Mouse (Mus musculus) right cerebral cortex, postnatal 14 days (tissue): ENCODE measurements around the gene Hsf4.

ENCODE experiments used
- DNase-seq: peaks from one replicate; pipeline ENCODE4 v3.0.0; 2022

The Hsf4 gene

DNA sequence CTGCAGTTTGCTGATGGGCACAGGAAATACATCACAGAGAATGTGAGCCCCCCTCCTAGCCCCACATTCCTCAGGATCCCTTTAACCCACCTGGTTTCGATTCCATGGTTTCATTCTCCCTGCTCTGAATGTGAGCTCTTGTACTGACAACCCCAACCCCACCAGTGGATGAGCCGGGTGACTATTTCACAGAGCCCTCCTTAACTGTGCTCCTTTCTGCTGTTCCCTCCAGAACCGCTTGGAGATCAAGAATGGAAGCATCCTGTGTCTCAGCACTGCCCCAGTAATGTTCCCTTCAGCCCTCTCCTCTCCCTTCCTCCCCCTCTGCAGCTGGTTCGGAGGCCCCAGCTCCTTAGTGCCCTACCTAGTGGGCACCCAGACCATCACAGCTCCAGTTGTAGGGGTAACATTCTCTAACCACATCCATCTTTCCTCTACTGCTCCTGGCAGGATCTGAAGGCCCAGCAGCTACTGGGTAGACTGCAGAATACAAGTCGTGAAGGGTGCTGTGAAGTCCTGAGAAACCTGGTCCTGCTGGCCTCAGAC lies 36.6 kb downstream of the Hsf4 start:
- DNase-seq: no peak

DNA sequence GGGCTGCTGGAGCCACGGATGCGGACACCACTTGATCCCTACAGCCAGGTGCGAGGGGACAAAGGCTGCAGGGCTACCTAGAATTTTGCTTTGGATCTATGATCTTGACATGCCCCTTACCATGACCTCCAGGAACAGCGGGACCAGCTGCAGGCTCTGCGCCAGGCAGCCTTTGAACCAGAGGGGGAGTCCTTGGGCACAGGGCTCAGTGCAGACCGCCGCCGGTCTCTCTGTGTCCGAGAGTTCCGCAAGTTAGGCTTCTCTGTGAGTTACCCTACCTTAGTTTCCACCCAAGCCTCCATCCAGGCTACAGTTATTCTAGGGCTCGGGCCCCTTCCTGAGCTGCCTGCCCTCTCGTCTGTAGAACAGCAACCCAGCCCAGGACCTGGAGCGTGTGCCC lies 38.1 kb downstream of the Hsf4 start:
- DNase-seq: no peak

DNA sequence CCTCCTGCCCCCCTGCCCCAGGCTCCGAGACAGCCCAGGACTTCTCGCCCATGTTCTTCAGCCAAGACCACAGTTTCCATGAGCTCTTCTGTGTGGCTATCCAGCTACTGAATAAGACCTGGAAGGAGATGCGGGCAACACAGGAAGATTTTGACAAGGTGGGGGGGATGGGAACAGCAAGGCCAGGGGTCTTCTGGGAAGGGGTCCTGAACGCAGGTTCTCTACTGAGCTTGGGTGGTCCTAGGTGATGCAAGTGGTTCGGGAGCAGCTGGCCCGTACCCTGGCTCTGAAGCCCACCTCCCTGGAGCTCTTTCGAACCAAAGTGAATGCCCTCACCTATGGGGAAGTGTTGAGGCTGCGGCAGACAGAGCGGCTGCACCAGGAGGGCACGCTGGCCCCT lies 38.8 kb downstream of the Hsf4 start:
- no peak for DNase-seq

DNA sequence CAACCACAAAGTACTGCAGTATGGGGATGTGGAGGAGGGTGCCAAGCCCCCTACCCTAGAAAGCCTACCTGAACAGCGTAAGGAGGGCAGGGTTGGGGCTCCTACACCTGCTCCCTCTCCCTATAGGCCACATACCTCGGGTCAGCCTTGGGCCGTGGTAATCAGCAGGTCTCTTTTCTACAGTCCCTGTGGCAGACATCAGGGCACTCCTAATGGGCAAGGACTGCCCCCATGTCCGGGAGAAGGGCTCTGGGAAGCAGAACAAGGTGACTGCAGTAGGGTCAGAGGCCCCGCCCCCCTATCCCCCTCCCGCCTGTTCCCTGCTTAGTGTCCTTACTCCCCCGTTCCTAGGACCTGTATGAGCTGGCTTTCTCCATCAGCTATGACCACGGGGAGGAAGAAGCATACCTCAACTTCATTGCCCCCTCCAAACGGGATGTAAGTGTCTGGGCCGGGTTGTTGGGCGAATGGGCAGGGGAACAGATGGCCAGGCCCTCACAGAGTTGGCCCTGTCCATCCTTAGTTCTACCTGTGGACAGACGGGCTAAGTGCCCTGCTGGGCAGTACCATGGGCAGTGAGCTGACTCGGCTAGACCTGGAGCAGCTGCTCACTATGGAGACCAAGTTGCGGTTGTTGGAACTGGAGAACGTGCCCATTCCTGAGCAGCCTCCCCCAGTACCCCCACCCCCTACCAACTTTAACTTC lies 39.7 kb downstream of the Hsf4 start:
- DNase-seq: no peak

DNA sequence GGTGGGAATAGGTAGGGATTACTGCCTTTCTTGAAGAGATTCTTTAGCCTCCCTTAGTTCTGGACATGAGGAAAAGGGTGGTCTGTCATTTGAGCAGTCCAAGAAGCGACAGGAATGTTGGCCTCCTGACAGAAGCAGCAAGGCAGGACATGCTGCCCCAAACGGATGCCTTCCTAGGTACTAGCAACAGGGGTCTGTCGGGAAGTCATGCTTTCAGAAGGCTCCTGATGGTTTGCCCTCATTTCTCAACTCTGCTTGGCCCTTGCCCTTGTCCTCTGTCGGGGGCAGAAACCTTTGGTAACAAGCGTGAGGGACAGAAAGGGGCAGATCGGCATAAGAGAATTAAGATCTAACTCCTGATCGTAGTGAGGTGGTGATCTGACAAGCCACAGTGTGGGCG lies 40.5 kb downstream of the Hsf4 start:
- no peak for DNase-seq

DNA sequence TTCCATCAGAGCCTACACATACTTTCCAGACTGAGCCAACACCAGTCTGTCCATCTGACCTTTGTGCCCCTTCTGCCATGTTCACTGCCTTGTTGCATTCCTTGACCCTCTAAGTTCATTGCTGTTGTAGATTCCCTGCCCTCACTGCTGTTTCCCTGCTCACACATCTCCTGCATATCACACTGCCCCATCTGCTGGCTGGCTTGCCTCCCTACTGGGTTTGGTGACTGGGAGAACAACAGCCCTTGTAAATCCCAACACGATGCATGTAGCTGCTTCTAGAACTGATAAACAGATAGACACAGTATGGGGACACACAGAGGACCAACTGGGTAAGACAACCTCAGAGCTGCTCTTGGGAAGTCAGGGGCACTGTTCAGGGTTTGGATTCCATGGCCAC lies 42.1 kb downstream of the Hsf4 start:
- no peak for DNase-seq

DNA sequence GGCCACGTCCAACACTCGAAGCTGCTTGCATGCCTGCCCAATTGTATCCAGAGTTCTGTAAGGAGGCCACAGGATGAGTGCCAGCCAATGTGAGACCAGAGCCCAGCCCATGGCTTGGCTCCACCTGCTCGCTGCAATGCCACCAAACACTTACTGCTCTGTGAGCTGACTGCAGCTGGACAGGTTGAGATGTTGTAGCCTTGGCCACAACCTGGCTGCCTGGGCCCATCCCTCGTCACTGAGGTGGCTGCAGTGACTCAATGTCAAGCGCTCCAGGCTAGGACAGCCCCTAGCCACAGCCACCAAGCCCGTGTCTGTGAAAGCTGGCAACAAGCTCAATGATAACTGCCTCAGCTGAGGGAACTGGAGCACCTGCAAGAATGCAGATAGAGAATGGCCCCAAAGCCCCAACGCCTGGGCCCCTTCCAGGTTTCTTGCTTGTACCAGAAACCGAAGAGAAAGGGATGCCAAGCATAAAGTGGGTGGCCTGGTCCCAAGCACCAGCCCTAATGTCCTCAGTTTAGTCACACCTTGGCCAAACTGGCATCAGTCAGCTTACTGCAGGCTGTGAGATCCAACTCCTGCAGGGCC lies 43.4 kb downstream of the Hsf4 start:
- DNase-seq: no peak

DNA sequence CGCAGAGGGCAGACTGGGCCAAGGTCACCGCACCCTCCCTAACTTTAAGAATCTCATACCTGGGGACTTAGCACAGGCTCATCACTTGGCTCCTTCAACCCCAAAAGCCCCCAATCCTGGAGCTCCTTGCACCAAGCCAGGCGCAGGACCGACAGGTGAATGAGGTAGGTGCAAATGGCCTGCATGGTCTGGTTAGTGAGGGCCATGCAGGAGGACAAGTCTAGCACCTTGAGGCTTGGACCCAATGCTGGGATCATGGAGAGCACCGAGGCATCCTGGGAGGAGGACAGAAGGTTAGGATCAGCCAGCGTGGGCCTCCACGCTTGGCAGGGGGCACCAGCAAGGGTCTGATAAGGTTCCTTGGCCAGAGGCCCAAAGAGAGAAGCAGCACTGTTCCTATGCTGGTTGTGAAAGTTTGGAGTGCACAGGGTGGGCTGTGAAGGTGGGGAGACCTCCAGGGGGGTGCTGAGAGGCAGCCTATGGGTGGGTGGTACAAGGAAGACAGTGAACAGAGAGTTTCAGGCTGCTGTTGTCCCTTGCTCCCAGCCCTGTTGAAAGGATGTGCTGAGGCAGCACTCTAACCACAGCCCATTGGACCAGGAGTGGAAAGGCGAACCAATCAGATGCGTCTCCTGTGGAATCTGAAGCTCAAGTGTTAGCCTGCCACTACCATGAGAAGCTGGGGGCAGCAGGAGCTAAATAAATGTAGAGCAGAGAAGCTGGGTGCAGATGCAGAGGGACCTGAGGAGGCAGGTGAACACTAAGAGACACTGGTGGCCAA lies 44.2 kb downstream of the Hsf4 start:
- no peak for DNase-seq

DNA sequence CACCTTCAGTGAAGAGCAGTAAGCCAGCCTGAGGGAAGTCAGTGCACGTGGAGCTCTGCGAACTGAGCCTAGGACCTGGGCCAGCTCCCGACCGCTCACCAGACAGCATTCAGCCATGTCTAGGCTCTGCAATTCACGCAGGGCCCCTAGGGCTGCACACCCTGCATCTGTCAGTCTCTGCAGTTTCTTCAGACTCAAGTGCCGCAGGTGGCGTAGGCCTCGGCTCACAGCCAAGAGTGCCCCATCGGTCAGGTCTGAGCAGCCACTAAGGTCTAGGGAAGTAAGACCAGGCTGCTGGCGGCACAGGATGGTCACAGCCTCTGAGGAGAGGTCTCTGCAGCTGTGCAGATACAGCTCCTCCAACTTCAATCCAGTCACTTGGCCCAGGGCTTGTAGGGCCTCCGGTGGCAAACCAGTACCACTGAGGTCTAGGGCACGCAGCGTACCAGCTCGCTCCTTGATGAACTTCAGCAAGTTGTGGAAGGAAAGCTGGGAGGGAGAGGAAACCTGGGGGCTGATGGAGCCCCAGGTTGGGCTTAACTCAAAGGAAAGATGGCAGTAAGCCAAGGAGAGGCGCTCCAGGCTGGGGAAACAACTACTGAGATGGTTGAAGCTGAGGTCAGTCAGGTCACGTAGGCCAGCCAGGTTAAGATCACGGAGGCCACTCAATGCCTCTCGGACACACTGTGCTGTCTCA lies 45.6 kb downstream of the Hsf4 start:
- no peak for DNase-seq

DNA sequence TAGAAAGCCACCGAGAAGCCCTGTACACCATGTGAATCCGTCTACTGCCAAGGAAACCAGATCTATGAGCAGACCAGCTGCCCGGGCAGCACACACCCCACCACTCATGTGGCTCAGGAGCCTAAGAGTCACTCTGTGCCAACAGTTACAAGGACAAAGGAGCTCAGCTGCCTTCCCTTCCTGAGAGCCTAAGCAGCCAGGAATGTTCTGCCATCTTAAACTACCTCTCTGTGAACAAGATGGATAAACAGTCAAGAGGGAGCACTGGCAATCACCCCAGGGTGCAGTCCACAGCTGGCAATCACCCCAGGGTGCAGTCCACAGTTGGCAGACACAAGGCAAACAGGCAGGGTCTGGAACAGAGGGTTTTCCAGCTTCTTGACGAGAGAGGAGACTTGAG lies 48.3 kb downstream of the Hsf4 start:
- DNase-seq: no peak

DNA sequence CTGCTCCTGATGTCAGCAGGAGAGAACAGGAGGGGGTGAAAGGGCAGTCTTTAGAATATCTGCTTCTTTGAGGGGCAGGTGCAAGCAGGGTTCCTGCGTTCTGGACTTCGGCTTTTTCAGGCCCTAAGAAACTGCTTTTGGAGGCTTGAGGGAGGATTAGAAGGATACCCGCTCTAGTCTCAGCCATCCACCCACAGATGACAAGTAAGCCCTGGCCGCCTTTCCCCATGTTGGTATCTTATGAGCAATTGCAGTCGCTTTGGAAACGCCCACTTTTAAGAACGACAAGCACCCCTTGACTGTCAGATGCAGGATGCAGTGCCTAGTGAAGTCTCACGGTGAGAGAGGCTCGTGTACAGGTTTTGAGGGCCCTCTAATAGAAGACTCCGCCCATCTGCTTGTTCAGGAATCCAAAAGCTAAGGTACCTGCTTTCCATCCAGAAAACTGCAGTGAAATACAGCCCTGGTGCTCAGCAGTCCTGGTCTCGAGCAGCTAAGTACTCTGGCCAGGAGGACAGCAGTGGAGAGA lies 49.1 kb downstream of the Hsf4 start:
- no peak for DNase-seq

DNA sequence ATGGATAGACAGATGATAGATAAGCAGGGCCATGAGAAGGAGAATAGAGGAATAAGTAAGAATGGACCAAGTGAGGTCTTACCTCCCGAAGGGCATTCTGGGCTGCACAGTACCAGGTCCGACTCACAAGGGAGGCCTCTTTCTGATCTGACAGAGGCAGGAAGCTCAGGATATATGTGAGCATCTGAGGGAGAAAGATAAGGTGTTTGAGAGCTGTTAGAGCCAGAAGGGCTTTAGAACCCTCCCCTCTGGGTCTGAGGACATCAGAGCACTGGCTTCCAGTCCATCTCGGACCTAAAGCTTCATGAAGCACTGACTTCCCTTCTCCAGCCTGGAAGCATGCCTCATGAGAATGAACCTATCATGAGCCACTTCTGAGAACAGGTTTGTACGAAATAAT lies 53.6 kb downstream of the Hsf4 start:
- no peak for DNase-seq
